Mouse (Mus musculus) G1E (cell line): ENCODE measurements around the gene Astn1. TPM values are rescaled to one million over a fixed set of nuclear protein-coding genes. Genes with fewer than 3 reads are reported as not detected.

ENCODE experiments used
- ATAC-seq: 2 replicates; pipeline ENCODE4 v1.8.0; 2016; ENCODE audit warnings: mild to moderate bottlenecking; ENCODE audit not compliant: insufficient number of reproducible peaks, poor library complexity, low FRiP score, severe bottlenecking; ENCODE audit errors: extremely low read depth
- DNase-seq: peaks from one replicate; pipeline ENCODE4 v3.0.0; 2012; ENCODE audit warnings: low spot score
- H3K27me3 ChIP-seq: 2 replicates; pipeline ENCODE4 v1.6.1; 2012; ENCODE audit warnings: mild to moderate bottlenecking, low read length, inconsistent platforms; ENCODE audit not compliant: insufficient read depth
- H3K36me3 ChIP-seq: replicated peaks from 2 replicates; pipeline ENCODE3; 2012; ENCODE audit warnings: mild to moderate bottlenecking, inconsistent platforms
- H3K4me1 ChIP-seq: 2 replicates; pipeline ENCODE4 v1.6.1; 2012; ENCODE audit warnings: low read depth, low read length, inconsistent platforms, mixed read lengths; ENCODE audit not compliant: insufficient read depth
- H3K4me3 ChIP-seq: 2 replicates; pipeline ENCODE4 v1.5.1; 2012; ENCODE audit warnings: low read depth, mild to moderate bottlenecking, inconsistent platforms, low read length, moderate library complexity, mixed read lengths
- H3K9me3 ChIP-seq: replicated peaks from 2 replicates; pipeline ENCODE4 v1.6.1; 2012; ENCODE audit warnings: inconsistent platforms
- CTCF ChIP-seq: IDR thresholded peaks from 2 replicates; pipeline ENCODE4 v1.5.1; 2012; ENCODE audit warnings: low read depth, low read length, inconsistent platforms, mixed read lengths
- GATA1 ChIP-seq: IDR thresholded peaks from 2 replicates; pipeline ENCODE4 v1.6.1; 2012; ENCODE audit warnings: borderline replicate concordance, low read length, inconsistent platforms, mixed read lengths
- GATA2 ChIP-seq: IDR thresholded peaks from 2 replicates; pipeline ENCODE4 v1.6.1; 2012; ENCODE audit warnings: low read depth, low read length, inconsistent platforms, borderline replicate concordance
- POLR2AphosphoS5 ChIP-seq: IDR thresholded peaks from 2 replicates; pipeline ENCODE4 v1.6.1; 2012; ENCODE audit warnings: low read depth, low read length, inconsistent platforms; ENCODE audit not compliant: insufficient replicate concordance
- TAL1 ChIP-seq: conservative IDR thresholded peaks from 2 replicates; pipeline ENCODE4 v1.6.1; 2012; ENCODE audit warnings: low read depth, low read length, inconsistent platforms, mixed read lengths
- polyA plus RNA-seq: library from polyadenylated mRNA; stranded (reverse); fragments of >175 nt; gene quantifications from 2 replicates; pipeline ENCODE4 v1.2.3, GENCODE M21; 2012
- total RNA-seq, 2 experiments: library from RNA; stranded (forward) in 1 of 2; stranded (reverse) in 1 of 2; fragments of 200-1000 nt in 1 of 2; fragments of >200 nt in 1 of 2; fragmentation: Nextera tagmentation in 1 of 2; gene quantifications; 2 replicates each; pipeline ENCODE4 v1.2.3; 2014 to 2017

Astn1 gene
- total and polyA plus RNA-seq, 3 experiments = 0.08 to 0.16 TPM; not detected in 1

DNA sequence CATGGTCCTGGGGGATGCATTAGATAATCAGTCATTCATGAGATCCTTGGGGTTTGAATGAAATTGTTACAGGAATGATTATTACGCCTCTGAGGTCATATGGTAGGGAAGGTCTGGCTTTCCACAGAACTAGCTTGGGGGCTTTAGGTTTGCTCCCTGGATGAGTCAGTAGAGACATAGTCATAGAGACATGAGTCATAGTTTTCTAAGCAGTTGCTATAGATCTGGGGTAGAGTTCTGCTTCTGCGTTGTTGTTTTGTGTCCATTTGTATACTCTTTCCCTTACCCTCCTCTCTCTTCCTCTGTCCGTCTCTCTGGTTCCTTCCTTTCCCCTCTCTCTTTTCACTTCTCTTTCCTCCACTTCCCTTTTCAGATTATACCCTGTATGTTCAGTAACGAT is 243.5 kb downstream of the Astn1 start:
- Histone ChIP-seq H3K4me1 (no peaks in the 10 kb centered on the region), H3K4me3 (no peak overlapping the region), H3K36me3 (no peaks in the 10 kb centered on the region), H3K9me3 (peaks cover 13% of the 10 kb centered on the region), H3K27me3 (no peaks in the 10 kb centered on the region)
- ATAC-seq = no peak
- TF ChIP-seq GATA1 (no peak), CTCF (no peak), POLR2AphosphoS5 (no peak), TAL1 (no peak), GATA2 (no peak)
- no peak for DNase-seq

DNA sequence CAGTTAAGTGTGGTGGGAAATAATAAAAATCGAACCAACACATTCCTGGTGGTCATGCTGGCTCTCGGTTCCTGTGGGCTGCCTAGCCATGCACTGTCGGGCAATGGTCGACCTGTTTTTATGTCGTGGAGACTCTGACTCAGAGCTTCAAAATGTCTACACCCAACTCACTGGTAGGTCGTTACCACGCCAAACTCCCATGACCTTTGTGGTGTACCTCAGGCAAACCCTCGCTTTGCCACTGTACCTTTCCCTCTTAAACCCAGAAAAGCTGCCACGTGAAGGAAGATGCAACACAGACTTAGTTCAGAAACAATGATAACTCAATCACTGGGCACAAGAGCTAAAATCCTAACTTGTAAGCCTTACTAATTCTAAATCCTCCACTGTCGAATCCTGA is 244.3 kb downstream of the Astn1 start:
- no peak overlapping the region for H3K4me3 ChIP-seq
- ATAC-seq = no peak
- H3K36me3 ChIP-seq = no peaks in the 10 kb centered on the region
- H3K4me1 ChIP-seq = no peaks in the 10 kb centered on the region
- TF ChIP-seq GATA1 (no peak), GATA2 (no peak), TAL1 (no peak), CTCF (no peak), POLR2AphosphoS5 (no peak)
- peaks cover 13% of the 10 kb centered on the region for H3K9me3 ChIP-seq
- H3K27me3 ChIP-seq = no peaks in the 10 kb centered on the region
- no peak for DNase-seq

DNA sequence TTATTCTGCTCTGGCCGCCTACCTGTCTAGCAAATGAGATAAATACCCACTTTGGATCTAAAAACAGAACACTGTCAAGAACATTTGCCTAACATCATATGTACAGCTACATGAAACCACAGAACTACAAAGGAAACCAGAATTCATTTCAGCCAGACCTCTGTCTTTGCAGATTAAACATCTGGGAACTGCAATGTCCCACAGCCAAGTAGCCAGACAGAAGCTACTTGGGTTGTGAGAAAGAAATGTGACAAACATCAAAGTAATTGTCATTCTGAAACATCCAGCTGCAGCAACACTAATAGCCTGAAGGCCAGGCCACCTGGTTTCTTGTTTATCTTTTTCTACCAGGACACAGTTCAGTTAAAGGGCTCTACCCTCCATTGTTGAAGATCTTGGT is 245.1 kb downstream of the Astn1 start:
- Histone ChIP-seq H3K4me3 (no peak overlapping the region), H3K27me3 (no peaks in the 10 kb centered on the region), H3K36me3 (no peaks in the 10 kb centered on the region), H3K4me1 (no peaks in the 10 kb centered on the region), H3K9me3 (peaks cover 15% of the 10 kb centered on the region)
- no peak for ATAC-seq
- no peak for DNase-seq
- TF ChIP-seq TAL1 = no peak
- no peak for TF ChIP-seq POLR2AphosphoS5
- no peak for TF ChIP-seq GATA1
- no peak for TF ChIP-seq CTCF
- TF ChIP-seq GATA2 = no peak

DNA sequence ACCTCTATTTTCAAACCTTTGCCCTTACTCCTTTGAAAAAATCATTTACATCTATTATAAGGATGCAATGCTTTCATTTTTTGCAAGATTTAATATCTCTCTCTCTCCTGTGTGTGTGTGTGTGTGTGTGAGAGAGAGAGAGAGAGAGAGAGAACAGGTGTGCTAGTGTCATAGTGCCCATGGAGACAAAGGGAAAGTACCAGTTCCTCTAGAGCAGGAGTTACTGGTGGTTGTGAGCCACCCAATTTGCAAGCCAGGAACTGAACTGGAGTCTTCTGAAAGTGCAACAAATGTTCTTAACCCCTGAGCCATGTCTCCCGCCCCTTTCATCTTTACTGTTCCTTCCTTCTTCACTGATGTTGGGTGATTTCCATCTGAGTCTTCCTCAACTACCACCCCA is 253.1 kb downstream of the Astn1 start:
- no peaks in the 10 kb centered on the region for H3K36me3 ChIP-seq
- TF ChIP-seq GATA2 = no peak
- TF ChIP-seq CTCF = no peak
- TF ChIP-seq GATA1 = no peak
- no peak for TF ChIP-seq POLR2AphosphoS5
- H3K4me3 ChIP-seq = no peak overlapping the region
- H3K27me3 ChIP-seq = no peaks in the 10 kb centered on the region
- no peak for ATAC-seq
- no peaks in the 10 kb centered on the region for H3K4me1 ChIP-seq
- no peak for DNase-seq
- H3K9me3 ChIP-seq = peaks cover 11% of the 10 kb centered on the region

DNA sequence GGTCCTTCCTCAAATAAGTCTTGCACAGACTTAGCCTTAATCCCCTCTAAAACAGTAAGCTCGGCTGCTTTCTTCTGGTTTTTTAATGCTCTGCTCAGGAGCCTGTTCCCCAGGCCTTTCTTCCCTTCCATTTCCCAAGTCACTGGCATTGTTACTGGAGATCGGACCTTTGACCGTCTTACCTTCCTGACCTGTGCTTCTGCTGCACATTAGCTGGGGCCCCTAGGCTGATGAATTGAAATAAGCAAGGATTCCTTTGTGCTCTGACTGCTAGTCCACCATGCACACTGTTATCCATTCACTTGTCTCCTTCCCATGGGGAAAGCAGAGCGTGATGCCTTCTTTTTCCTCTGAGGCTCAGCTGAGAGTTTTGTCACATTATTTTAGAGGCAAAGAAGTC is 255.9 kb downstream of the Astn1 start:
- H3K36me3 ChIP-seq = no peaks in the 10 kb centered on the region
- H3K4me1 ChIP-seq = no peaks in the 10 kb centered on the region
- peaks cover 15% of the 10 kb centered on the region for H3K9me3 ChIP-seq
- TF ChIP-seq GATA1 = no peak
- TF ChIP-seq POLR2AphosphoS5 = no peak
- no peak overlapping the region for H3K4me3 ChIP-seq
- no peaks in the 10 kb centered on the region for H3K27me3 ChIP-seq
- DNase-seq (no peak), ATAC-seq (no peak)

DNA sequence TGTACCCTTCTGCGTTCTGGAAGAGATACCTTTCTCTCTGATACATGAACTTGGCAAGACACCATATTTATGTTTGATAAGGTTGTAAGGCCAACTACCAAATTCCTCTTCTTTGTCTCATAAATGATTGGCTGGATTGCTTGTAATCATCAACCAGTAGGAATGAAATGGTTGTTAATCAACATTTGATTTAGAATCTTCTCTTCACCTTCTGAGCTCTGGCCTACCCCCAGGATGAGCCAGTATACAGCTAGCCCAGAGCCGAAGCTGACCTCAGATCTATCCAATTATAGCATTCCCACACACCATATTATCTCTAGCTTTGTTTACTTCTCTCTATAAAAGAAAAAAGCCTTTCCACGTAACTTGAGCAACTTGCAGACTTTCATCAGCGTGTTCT is 270.9 kb downstream of the Astn1 start:
- no peak for DNase-seq
- H3K9me3 ChIP-seq = peaks cover 12% of the 10 kb centered on the region
- H3K4me1 ChIP-seq = no peaks in the 10 kb centered on the region
- H3K27me3 ChIP-seq = no peaks in the 10 kb centered on the region
- H3K4me3 ChIP-seq = no peak overlapping the region
- ATAC-seq = no peak
- TF ChIP-seq GATA2 = no peak
- no peak for TF ChIP-seq TAL1
- TF ChIP-seq POLR2AphosphoS5 = no peak
- TF ChIP-seq GATA1 = no peak
- no peak for TF ChIP-seq CTCF
- no peaks in the 10 kb centered on the region for H3K36me3 ChIP-seq

DNA sequence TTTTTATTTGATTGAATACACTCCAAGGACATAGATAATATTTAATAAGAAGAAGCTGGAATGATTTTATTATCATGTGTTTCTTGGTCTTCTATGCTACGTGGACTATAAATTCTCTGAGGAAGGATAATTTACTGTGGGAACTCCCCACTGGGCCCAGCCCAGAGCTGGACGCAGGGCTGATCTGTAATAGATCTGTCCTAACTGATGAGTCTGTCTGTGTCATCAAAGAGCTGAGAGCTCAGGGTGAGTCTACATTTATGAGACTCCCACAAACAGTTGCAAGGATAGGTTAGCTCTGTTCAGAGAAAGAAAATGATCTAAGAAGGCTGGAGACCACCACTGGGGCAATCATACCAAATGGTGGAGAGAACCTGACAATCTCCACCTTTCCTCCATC is 271.4 kb downstream of the Astn1 start:
- TF ChIP-seq GATA1 (no peak), GATA2 (no peak), TAL1 (no peak), POLR2AphosphoS5 (no peak), CTCF (no peak)
- H3K4me3 ChIP-seq = no peak overlapping the region
- H3K36me3 ChIP-seq = no peaks in the 10 kb centered on the region
- no peaks in the 10 kb centered on the region for H3K27me3 ChIP-seq
- no peaks in the 10 kb centered on the region for H3K4me1 ChIP-seq
- DNase-seq = no peak
- peaks cover 10% of the 10 kb centered on the region for H3K9me3 ChIP-seq
- ATAC-seq = no peak
